Mouse (Mus musculus): ENCODE measurements around the gene Kif14. TPM values are rescaled to one million over a fixed set of nuclear protein-coding genes. Genes with fewer than 3 reads are reported as not detected.

Gene Kif14
- total and polyA plus RNA-seq, 3 experiments = 5.5 to 12.0 (median 7.8) TPM

GRCm38 (mm10) chr1:136540407-136540895, 74.3 kb downstream of the Kif14 start:
- Histone ChIP-seq H3K79me2 (replicated peaks; ENCODE audit: control insufficient read depth, extremely low read depth, insufficient read depth, poor library complexity, severe bottlenecking) (no peaks in the 10 kb centered on the region), H3K4me2 (ENCODE audit: insufficient read depth, low read depth, poor library complexity, severe bottlenecking) (no peak overlapping the region), H3K27me3 (replicated peaks) (no peaks in the 10 kb centered on the region), H3K9me3 (replicated peaks; ENCODE audit: low read length) (peaks cover 3% of the 10 kb centered on the region), H3K9ac (ENCODE audit: insufficient read depth, low read depth) (no peak overlapping the region), H3K4me1 (ENCODE audit: control insufficient read depth in 1 of 2, insufficient read depth in 2 of 2) (peaks cover 0 to 20% of the 10 kb centered on the region in 2 experiments; a peak in 2 of 4 replicates), H3K36me3 (replicated peaks in 1 of 2; ENCODE audit: control insufficient read depth in 1 of 2, insufficient read depth in 1 of 2, low read length in 1 of 2) (peaks cover 0 to 3% of the 10 kb centered on the region in 2 experiments), H3K4me3 (replicated peaks in 1 of 3; ENCODE audit: low read depth in 2 of 3, low read length in 2 of 3, poor library complexity in 1 of 3) (no peak overlapping the region), H3K27ac (ENCODE audit: insufficient read depth, low read depth) (no peak overlapping the region)
- dilution Hi-C loops (cut with MboI; ENCODE audit: extremely low pct_ligation_motif_present, extremely low pct_unique_long_range_greater_than_20kb, low sequenced_read_pairs) (no loop called here), in situ Hi-C loops (cut with MboI; ENCODE audit: low pct_ligation_motif_present, low pct_unique_long_range_greater_than_20kb, low sequenced_read_pairs) (loop anchor here (25.0 kb wide), 2 partner anchors 572 to 672 kb away; no protein-coding TSS in a partner anchor)
- DNase-seq (ENCODE audit: extremely low read depth) = no peak
- TF ChIP-seq MAFK (IDR thresholded peaks at IDR 0.05; ENCODE audit: insufficient replicate concordance, low read length) (peak; percentile 83), GABPA (IDR thresholded peaks at IDR 0.05; ENCODE audit: insufficient replicate concordance, low read depth, low read length) (no peak)

DNA sequence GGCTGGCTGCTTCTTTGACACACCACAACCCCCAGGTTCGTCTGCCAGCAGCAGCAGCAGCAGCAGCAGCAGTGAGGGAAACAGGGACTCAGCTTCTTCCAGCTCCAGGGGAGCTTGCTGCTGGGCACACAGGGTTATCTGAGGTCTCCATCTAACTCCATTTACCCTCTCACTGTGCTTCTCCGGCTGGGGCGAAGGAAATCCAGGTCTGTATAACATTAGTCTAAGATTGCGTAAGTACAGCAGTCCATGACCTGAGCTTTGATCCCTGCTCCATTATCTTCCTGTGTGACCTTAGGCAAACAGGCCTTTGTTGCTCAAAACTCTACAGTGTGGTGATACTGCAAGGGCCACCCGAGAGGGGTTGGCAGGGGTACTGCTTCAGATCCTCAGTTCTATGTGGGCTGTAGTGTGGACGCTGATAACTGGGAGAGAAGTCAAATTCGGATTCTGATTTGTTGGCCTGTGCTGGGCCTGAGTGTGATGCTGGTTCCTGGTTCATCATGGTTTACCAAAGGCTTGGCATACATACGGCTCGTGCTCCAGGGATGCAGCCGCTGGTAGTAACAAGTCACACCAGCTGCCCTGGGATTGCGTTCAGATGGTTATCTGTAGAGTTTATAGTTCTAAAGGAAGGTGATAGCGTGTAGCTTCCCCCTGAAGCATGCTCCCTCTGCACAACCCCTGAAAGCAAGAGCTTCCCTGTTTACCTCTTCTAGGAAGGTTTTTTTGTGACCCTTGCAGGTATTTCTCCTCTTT, 75.7 kb downstream of the Kif14 start:
- no peak overlapping the region for H3K9ac ChIP-seq (ENCODE audit: insufficient read depth, low read depth)

DNA sequence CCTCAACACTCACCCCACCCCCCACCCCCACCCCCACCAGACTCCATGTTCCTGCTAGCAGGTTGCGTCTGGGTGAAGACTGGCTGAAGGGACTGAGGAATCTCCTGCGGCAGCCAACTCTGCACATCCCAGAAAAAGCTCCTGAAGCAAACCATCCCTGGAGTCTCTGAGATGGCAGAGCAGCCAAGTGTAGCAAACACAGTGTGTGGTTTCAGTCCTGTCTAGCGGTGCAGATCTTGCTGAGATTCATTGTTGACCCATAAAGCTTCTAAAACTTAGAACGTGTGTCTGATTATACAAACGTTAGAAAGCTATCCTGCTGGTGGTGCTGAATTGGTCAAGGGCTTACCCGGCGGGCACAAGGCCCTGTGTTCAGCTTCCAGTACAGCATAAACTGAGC, 77.8 kb downstream of the Kif14 start:
- in situ Hi-C loops (cut with MboI; ENCODE audit: low pct_ligation_motif_present, low pct_unique_long_range_greater_than_20kb, low sequenced_read_pairs) = loop anchor here (25.0 kb wide), 2 partner anchors 568 to 668 kb away; no protein-coding TSS in a partner anchor

More for the DNA sequence above, 75.7 kb downstream of the Kif14 start:
- Histone ChIP-seq H3K27me3 (replicated peaks) (no peaks in the 10 kb centered on the region), H3K9me3 (replicated peaks; ENCODE audit: low read length) (peaks cover 3% of the 10 kb centered on the region), H3K4me1 (ENCODE audit: control insufficient read depth in 1 of 2, insufficient read depth in 2 of 2) (peaks cover 0 to 14% of the 10 kb centered on the region in 2 experiments; a peak in 2 of 4 replicates), H3K27ac (ENCODE audit: insufficient read depth, low read depth) (no peak overlapping the region), H3K79me2 (replicated peaks; ENCODE audit: control insufficient read depth, extremely low read depth, insufficient read depth, poor library complexity, severe bottlenecking) (no peaks in the 10 kb centered on the region), H3K4me2 (ENCODE audit: insufficient read depth, low read depth, poor library complexity, severe bottlenecking) (no peak overlapping the region), H3K36me3 (replicated peaks in 1 of 2; ENCODE audit: control insufficient read depth in 1 of 2, insufficient read depth in 1 of 2, low read length in 1 of 2) (peaks cover 0 to 3% of the 10 kb centered on the region in 2 experiments), H3K4me3 (replicated peaks in 1 of 3; ENCODE audit: low read depth in 2 of 3, low read length in 2 of 3, poor library complexity in 1 of 3) (no peak overlapping the region)
- DNase-seq (ENCODE audit: extremely low read depth) = no peak
- dilution Hi-C loops (cut with MboI; ENCODE audit: extremely low pct_ligation_motif_present, extremely low pct_unique_long_range_greater_than_20kb, low sequenced_read_pairs) (no loop called here), in situ Hi-C loops (cut with MboI; ENCODE audit: low pct_ligation_motif_present, low pct_unique_long_range_greater_than_20kb, low sequenced_read_pairs) (loop anchor here (25.0 kb wide), 2 partner anchors 571 to 671 kb away; no protein-coding TSS in a partner anchor)
- TF ChIP-seq TCF12 (IDR thresholded peaks at IDR 0.05; ENCODE audit: low read depth, low read length) (no peak), ZKSCAN1 (IDR thresholded peaks at IDR 0.05; ENCODE audit: borderline replicate concordance, low read depth, low read length) (no peak)

More for the DNA sequence above, 77.8 kb downstream of the Kif14 start:
- dilution Hi-C loops (cut with MboI; ENCODE audit: extremely low pct_ligation_motif_present, extremely low pct_unique_long_range_greater_than_20kb, low sequenced_read_pairs) = no loop called here
- Histone ChIP-seq H3K4me3 (replicated peaks in 1 of 3; ENCODE audit: low read depth in 2 of 3, low read length in 2 of 3, poor library complexity in 1 of 3) (no peak overlapping the region), H3K4me1 (ENCODE audit: control insufficient read depth in 1 of 2, insufficient read depth in 2 of 2) (no peaks in the 10 kb centered on the region), H3K4me2 (ENCODE audit: insufficient read depth, low read depth, poor library complexity, severe bottlenecking) (no peak overlapping the region), H3K36me3 (replicated peaks in 1 of 2; ENCODE audit: control insufficient read depth in 1 of 2, insufficient read depth in 1 of 2, low read length in 1 of 2) (no peaks in the 10 kb centered on the region), H3K27ac (ENCODE audit: insufficient read depth, low read depth) (no peak overlapping the region), H3K9me3 (replicated peaks; ENCODE audit: low read length) (no peaks in the 10 kb centered on the region), H3K79me2 (replicated peaks; ENCODE audit: control insufficient read depth, extremely low read depth, insufficient read depth, poor library complexity, severe bottlenecking) (no peaks in the 10 kb centered on the region), H3K27me3 (replicated peaks) (no peaks in the 10 kb centered on the region), H3K9ac (ENCODE audit: insufficient read depth, low read depth) (no peak overlapping the region)
- TF ChIP-seq USF2 (conservative IDR thresholded peaks at IDR 0.05; ENCODE audit: low read depth, low read length) = no peak
- no peak for DNase-seq (ENCODE audit: extremely low read depth)
